Mouse (Mus musculus): ENCODE measurements around the gene Olfr307.
"Not testable (repeated sequence)": the region's sequence is repeated elsewhere in the genome, so short reads cannot be mapped to it uniquely, and the experiment has no call there.

Gene Olfr307

GRCm38 (mm10) chr7:86337486-86337885 is at the start of gene Olfr307:
Gene Olfr307, minus strand, starts transcription at chr7:86337586.
- no peak for DNase-seq

- DNase-seq, result no peak
Observed at GRCm38 (mm10) chr7:86386558-86386957, 49.2 kb upstream of the Olfr307 start, which contains the start of gene Olfr304. Gene Olfr304, minus strand, starts transcription at chr7:86386658.

- no peak for DNase-seq
Observed at GRCm38 (mm10) chr7:86385769-86386168, 48.4 kb upstream of the Olfr307 start.

- no peak for DNase-seq
Observed at GRCm38 (mm10) chr7:86366828-86367227, 29.4 kb upstream of the Olfr307 start, which contains the start of gene Olfr305. Gene Olfr305, minus strand, starts transcription at chr7:86366928.

- not testable (repeated sequence) for DNase-seq
Observed at GRCm38 (mm10) chr7:86346296-86346695, 8.9 kb upstream of the Olfr307 start.

- DNase-seq, result no peak
Observed at GRCm38 (mm10) chr7:86344253-86344652, 6.9 kb upstream of the Olfr307 start.

GRCm38 (mm10) chr7:86342881-86343565 is 5.6 kb upstream of the Olfr307 start:
- DNase-seq, result no peak

- no peak for DNase-seq
Observed at GRCm38 (mm10) chr7:86325530-86325929, 11.9 kb downstream of the Olfr307 start, which contains the start of gene Olfr308. Gene Olfr308, minus strand, starts transcription at chr7:86325630.

- DNase-seq, result no peak
Observed at GRCm38 (mm10) chr7:86321323-86321722, 16.1 kb downstream of the Olfr307 start.

GRCm38 (mm10) chr7:86313608-86314007 is 23.8 kb downstream of the Olfr307 start, which contains the start of gene Olfr309:
Gene Olfr309, minus strand, starts transcription at chr7:86313708.
- DNase-seq, result no peak

Measured in right cerebral cortex, postnatal 4 days (tissue).